Mouse (Mus musculus): ENCODE data around the gene Ano6. TPM values are rescaled to one million over a fixed set of nuclear protein-coding genes. Genes with fewer than 3 reads are reported as not detected.

Gene Ano6
- polyA plus RNA-seq, 2 experiments from 2014 or later = 34.8 to 54.6 TPM

DNA sequence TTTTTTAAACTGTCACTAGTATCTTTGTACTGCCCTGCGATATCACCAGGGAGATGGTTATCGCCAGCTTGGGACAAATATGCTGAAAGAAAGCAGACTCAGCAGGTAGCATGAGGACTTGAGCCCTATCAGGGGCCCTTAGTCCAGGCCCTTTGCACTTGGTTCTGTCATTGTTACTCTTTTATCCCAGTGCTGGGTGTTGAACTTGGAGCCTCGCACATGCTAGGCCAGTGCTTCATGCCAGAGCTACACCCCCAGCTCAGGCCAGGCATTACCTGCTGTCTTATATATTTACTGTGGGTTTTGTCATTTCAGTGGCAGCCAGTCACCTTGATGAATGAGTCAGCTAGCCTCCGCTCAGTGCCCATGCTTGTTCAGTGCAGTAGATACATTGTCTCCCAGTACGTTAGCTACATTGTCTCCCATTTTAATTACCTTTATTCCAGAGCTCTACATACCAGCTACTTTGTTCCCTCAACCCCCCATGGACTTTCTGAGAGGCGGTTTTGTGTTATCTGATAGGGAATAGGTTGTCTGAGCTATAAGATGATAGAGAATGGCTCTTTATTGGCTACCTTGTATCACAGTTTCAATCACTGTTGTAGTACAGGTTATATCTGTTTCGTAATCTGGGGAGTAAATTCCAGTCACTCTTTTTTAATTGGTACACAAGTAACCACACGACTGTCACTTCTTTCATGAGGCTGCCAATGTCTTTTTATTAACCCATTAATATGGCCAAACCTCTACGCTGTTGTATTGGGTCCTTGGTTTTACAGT lies 68.4 kb downstream of the Ano6 start:
- ATAC-seq = no peak

DNA sequence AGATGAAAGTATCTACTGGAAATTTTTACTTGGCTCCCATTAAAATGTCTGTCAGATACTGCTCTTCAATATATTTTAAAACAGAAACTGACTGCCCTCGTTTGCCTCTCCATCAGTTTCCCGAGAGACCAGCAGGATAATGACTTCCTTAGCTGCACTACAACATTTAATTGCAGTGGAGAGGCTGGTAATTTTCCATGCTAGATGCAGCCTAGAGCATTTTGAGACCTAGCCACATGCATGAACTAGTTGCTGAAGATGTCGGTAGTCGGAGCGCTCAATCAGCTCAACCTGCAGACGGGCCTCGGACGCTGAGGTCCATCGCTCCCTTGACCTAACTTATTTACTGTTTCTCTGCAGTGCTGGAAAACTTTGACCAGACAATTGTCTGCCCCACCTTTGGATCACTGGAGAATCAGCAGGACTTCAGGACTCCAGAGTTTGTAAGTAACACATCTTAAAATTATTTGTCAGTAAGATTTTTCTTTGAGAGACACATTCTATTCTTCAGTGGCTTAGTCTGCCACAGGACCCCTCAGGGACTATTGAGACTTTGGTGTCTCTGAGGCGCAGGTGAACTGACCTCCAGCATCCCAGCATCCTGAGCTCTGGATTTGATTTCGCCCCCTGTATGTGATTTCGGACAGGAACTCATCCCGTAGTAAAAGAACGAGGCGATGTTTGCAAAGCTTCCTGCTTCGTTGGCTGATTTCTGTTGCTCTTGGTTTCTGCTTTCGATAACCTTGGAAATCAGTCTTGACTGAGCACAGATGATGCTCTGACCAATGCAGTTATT lies 73.4 kb downstream of the Ano6 start:
- ATAC-seq = no peak

DNA sequence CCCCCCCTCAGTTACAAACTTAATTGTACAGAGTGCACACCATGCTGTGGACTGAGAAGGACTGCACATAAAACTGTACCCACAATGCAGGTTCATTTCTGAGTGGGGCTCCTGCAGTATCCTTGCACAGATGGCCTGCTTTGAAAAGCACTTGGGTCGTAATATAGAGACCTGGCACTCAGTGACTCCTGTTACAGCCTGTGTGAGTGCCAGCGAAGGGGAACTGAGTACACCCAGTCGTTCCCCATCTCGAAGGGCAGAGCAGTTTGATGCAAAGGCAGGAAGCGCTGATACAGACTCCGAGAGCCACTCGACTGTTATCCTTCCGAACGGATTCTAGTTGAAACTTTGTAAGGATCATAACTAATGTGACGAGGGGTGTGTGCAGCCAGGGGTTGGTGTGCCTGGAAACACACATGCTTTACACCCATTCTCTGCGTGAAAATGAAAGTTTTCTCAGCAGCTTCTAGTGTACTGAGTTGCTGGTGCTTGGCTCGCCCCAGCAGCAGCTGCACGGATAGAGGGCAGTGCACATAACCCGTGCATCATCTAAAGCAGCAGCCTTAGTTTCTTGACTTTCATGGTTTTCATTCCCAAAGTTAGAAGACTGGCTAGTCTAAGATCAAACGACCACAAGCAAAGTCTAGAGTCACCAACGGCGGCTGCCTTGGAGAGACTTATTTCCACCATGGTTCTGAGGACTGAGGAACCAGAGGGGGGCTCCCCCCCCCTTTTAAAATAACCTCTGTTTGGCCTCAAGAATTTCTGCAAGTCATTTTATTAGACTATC lies 74.9 kb downstream of the Ano6 start:
- no peak for ATAC-seq

DNA sequence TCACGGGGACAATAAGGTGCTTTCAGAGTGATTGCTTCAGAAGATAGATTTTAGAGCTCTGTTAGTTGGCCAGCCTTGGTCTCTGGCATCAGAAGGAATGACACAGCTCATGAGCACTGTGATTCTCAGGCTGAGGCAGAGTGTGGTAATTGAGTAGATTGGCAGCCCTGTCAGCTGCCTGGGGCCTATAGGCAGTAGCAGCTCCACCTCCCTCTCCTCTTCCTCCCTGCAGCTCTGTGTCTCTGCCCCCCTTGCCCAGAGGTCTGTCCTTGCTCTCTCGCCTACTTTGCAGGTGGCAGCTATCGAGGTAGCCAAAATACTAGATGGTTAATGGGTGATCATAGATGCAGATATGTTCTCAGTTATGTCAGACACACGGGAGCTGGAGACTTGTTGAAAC lies 77.5 kb downstream of the Ano6 start:
- ATAC-seq = no peak

DNA sequence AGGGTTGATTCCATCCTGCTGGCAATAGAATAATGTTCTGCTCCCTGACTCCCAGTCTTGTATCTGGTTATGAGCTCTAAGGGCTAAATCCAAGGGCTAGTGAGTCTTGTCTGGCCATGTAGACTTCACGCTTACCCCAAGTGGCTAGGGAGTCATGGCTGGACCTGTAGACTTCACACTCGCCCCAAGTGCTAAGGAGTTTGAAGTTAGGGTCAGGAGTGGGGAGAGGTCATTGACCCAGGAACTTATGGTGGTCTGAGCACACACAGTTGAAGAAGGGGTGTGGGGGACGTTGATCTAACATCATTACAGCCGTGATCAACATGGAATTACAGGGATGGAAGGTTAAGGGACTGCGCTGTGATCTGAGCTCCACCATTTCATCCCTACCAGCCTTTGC lies 79.0 kb downstream of the Ano6 start:
- ATAC-seq = no peak

DNA sequence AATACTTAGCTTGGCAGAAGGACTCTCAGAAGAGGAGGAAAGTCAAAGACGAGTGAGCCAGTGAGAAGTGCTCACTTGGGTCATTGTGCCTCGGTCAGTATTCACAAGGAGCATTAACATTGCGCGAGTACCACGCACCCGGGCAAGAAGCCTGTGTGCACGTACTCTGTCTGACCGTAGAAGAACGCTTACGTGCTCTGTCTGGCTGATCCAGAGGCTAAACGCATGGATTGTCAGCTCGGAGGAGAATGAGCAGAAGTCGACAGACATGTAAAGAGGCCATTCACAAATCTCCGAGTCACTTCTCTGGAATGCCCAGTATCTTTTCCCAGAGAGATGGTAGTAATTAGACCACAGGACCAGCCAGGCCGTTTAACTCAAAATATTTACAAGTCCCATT lies 81.0 kb downstream of the Ano6 start:
- ATAC-seq = no peak

DNA sequence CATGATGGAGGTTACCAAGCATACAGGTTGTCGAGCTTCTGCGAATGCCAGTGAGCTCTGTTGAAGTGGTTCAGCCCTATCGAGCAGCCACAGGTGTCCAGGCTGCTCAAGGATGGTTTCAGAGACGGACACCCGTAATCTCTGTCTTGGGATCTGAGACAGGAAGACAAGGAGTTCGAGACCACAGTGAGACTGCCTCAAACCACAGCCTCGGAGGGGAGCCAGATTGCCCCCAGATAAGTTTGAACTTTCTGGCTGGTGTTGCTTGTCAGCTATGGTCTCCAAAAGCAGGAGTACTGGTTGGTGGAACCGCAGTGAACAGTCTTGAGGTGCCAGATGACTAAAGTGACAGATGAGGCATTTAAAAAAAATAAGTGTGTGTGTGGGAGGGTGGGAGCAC lies 81.8 kb downstream of the Ano6 start:
- no peak for ATAC-seq

DNA sequence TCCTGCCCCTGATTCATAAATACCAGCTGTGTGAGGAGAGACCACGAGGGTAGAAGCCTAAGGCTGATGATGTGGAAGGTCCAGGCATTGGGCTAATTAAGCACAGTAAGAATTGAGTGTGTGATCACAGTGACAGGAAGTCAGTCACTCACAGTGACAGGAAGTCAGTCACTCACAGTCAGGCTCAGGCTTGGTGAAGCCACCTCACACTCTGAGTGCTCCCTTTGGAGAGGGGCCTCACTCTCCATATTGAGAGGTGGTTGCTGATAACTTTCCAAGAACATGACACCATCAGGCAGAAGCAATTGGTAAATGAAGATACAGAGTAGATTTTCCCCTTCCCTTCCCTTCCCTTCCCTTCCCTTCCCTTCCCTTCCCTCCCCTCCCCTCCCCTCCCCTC lies 82.6 kb downstream of the Ano6 start:
- ATAC-seq = peak; percentile 41

DNA sequence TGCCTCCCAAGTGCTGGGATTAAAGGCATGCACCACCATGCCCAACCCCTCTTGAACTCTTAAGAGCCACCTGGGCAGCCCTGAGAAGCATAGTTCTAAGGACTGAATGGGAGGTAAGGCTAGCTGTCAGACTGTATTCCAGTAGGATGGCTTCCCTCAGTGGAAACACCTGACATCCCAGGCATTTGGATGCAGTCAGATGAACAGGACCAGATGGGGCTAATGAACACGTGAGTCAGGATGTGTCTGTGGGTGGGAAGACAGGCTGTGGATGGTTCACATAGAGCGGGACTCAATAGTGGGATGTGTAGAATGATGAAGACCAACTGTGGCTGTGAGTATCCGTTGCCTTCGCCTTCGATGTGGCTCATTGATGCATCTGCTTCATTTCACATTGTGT lies 83.6 kb downstream of the Ano6 start:
- no peak for ATAC-seq

DNA sequence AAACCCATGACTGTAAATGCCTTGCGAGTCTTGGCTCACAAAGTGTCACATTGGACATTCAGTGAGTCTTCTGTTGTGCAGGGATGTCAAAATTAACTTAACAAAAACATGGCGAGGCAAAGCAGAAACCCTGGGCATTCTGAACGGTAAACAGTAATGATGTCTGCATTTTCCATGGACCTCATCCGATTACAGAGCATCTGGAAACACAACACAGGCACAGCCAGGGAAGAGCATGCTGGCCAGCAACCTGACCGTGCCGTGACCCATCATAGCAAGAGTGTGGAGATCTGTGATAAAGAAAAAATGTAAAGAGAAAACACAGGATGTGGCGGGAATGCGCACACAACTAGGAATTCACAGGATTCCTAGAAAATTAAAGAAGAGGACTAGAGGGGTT lies 84.1 kb downstream of the Ano6 start:
- no peak for ATAC-seq

DNA sequence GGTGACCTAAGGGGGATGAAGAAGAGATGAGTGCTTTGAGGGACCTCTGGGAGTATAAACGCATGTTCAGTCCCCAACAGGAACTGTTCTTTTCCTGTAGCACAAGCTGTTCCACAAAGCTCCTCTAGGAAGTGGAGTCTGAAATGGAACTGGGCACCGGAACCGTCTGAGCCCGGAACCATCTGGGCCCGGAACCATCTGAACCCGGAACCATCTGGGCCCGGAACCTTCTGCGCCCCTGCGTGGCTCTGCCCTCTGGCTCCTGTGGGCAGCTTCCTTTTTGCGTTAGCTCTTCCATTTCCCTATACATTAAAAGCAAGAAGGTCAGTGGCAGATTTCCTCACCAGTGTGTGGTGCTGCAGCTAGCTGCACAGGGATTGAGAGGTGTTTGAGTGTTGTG lies 85.3 kb downstream of the Ano6 start:
- no peak for ATAC-seq

DNA sequence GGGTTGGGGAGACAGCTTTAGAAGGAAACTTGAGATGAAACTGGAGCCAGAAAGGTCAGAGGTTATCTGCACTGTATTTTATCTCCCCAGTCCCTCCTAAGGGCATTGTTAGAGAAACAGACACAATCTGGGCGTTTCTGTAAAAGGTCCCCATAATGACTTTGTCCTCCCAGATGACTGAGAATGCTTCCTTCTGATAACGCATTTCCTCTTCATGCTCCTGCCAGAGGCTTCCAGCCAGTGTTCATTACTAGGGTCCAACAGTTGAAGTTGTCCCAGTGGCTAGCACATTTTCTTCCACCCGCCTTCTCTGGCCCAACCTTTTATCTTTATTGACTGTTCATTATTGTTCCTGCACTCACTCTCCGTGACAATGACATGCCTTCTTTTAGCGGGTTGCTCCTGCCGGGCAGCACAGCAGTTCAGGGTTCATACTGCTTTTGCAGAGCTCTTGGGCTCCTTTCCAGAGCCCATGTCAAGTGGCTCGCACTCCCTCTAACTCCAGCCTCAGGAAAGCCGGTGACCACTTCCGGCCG lies 90.0 kb downstream of the Ano6 start:
- no peak for ATAC-seq

DNA sequence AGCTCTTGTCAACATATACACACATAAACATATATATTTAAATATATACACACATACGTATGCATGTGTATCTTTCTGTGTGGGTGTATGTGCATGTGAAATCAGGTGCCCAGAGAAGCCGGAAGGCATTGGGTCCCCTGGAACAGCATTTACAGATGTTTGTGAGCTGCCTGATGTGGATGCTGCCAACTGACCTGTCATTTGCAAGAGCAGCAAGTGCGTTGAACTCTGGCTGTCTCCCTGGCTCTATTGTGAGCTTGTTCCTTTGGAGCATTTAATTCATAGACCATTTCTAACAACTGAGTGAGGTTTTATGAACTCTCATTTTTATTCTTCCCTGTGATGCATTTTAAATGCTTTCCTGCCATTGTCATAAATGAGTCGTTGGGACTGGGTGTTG lies 91.8 kb downstream of the Ano6 start:
- ATAC-seq = no peak

DNA sequence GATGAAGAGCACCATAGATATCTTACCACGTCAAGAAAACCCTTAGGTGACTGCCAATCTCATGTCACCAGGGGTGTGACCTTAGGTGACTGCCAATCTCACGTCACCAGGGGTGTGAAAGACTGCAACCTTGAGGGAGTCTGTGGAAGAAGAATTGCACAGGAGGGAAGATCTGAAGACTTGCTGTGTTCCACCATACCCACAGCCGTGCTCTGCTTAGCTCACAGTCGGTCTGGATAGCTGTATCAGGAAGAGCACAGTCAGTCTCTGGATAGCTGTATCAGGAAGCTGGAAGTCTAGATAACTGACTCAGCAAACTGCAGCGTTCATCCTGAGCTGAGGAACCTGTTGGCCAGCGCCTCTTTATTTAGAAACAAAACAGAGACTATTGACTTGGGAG lies 92.9 kb downstream of the Ano6 start:
- no peak for ATAC-seq

DNA sequence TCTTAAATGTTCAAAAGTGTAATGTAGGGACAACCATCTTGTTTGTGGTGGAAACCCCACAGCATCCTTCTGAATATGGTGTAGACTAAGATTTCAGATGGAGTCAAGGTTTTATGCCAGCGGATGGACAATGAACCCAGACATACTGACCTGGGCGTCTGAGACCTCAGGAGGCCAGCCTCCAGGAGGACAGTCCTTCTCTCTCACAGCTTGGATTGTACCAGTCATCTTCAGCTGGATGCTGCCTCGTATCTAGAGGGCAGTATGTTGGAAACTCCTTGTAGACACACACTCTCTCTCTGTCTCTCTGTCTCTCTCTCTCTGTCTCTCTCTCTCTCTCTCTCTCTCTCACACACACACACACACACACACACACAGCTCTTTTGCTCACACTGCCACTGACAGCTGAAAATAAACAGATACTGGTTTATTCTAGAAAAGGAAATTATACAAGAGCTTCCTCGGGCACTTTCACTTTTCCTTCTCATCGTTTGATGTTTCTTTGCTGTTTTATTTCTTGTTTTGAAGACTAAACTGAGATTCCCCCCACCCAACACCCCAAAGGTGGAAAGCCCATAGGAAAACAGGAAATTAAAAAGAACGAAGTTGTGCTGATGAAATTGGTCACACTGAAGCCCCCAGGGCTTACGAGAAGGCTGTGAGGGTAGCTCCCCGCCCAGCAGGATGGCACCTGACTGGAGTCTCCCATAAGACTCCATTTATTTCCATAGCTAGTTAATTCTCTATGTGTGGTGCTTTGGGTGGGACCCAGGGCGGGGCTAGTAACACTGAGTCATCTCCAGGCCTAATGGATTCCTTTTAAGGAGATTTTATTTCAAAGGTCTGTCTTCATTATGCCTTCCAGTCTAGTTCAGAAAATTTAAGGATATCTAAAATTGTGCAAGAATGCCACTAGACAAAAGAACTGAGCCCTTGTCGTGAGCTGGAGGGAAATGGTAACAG lies 94.3 kb downstream of the Ano6 start:
- ATAC-seq = peak; percentile 66

DNA sequence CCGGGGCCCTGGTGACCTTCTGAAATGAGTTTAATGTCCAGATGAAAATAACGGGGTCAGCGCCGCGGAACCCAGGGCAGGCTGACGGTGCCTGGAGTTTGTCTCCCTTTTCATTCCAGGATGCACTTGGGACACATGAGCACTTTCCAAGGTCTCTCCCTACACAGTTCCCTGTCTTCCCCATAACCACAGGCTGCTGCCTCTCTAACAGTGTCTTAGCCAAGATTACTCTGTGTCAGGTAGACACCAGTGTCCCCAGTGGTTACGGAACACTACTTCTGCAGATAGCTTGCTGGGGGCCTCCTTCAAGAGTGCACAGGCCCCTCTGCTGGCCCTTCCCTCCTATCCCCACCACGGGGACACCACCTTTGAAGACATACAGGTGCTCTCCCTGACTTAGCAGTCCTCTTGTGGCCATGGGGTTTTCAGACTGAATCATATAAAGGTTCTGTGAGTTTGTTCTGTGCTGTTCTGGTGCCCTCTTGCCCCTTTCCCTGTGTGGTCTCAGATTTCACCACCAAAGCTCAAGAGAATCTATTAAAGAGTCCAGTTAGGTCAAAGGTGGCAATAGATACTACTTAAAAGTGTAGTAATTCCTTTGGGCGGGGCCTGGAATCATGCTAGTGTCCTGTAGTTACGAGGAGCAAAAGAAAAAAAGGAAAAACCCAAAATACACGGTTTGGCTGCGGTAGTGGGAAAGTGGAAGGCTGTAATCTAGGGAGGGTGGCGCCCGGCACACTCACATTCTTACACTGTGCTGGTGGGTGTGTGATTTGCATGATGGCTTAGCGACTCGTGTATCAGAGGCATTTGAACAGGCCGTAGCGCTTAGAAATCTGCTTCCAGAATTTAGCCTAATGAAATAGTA lies 95.5 kb downstream of the Ano6 start:
- ATAC-seq = no peak

DNA sequence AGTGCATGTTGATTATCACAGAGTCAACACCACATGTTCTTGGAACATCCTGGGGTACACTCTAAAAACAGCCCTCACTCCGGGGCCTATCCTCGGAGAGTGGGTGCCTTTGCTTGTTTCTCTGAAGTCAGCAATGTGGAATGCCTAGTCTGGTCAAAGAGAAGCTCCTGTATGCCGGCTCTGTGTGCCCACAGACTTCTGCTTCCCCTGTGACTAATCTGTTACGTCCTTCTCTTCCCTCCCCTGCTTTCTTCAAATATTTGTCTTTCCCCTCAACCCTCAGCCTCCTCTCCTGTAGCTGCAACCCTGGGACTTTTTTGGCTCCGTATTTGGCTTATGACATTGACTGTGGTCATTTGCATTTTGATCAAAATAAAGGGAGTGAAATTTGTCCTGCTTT lies 96.7 kb downstream of the Ano6 start:
- ATAC-seq = peak; percentile 28

DNA sequence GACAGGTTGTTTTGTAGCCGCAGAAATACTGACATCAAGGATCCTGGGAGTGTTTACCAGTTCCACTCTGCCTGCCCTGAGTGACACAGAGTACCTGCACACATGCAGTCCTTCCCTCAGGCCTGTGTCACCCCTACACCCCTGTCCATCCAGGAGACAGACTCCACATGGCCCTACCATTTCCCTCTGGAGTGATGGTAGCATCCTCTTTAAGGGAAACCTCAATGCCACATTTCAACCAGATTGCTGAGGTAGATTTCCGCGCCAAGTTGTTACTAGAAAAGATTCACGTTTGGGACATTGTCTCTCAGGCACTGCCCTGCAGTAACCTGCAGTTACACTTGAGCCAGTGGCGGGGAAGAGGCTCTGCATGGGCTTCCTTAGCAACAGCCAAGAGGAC lies 97.9 kb downstream of the Ano6 start:
- no peak for ATAC-seq

DNA sequence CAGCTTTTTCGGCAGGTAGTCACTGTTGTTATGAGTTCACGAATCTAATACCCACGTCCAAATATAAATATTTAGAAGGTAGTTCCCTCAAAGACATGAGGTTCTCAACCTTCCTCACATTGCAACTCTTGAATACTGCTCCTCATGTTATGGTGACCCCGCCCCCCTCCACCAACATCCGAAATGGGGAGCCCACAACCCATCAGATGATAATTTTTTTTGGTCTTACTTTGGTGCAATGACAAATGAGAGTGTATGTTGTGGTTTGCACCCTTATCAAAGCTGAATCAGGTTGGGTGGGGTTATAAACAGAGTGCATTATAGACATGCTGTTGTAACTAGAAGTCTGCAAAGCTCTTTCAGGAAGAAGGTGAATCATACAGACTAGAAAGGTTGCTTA lies 99.7 kb downstream of the Ano6 start:
- ATAC-seq = no peak

DNA sequence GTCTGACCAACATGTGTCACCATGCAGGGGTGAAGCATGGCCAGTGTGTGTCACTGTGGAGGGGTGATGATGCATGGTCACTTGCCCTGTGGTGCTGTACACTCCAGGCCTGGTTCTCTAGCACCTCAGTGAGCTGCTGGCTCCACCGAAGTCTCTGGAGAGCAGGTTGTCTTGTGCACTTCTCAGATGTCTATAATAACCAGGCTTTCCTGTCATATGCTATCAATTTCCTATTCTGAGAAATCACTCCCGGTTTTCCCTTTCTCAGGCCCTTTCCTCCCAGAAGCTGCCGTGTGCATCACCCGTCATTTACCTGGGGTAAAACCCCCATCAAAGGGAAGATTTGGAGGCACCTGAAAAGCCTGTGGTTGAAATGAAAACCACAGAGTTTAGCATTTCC lies 101.5 kb downstream of the Ano6 start:
- no peak for ATAC-seq

DNA sequence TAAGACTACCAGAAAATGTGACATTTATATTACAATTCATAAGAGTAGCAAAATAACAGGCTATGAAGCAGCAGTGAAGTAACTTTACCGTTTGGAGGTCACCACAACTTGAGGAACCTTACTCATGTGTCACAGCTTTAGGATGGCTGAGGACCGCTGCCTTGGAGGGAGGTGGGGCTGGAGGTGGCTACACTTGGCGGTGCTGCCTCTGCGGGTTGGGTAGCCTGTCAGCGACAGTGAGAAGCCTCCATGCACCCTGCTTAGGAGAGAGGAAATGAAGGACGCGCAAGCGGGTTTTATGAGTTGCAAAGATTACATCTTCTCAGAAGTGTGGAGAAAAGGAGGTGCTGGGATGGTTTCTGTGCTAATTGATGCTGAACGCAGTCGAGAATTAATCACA lies 102.3 kb downstream of the Ano6 start:
- no peak for ATAC-seq
